Mouse (Mus musculus) midbrain, embryonic 14.5 days (tissue): Measurements from ENCODE around the gene Prm1. TPM values are rescaled to one million over a fixed set of nuclear protein-coding genes. Genes with fewer than 3 reads are reported as not detected.

Source experiments
- ATAC-seq: fragments of 200-750 bp; cut with Nextera tagmentation; 2 replicates; pipeline ENCODE4 v1.8.0; 2017; ENCODE audit warnings: moderate number of reproducible peaks, moderate library complexity; ENCODE audit not compliant: low FRiP score, low TSS enrichment
- DNase-seq: peaks from one replicate; pipeline ENCODE4 v3.0.0-alpha.2; 2015
- H3K27ac ChIP-seq: fragments of 300-500 bp; sonication (generic); replicated peaks from 2 replicates; pipeline ENCODE4 v1.5.1; 2014; ENCODE audit warnings: mild to moderate bottlenecking, low read depth, low read length, moderate library complexity
- H3K27me3 ChIP-seq: fragments of 300-500 bp; sonication (generic); 2 replicates; pipeline ENCODE4 v1.6.1; 2014; ENCODE audit warnings: low read length, control low read depth, mixed read lengths; ENCODE audit not compliant: control insufficient read depth, insufficient read depth
- H3K36me3 ChIP-seq: fragments of 300-500 bp; sonication (generic); 2 replicates; pipeline ENCODE4 v1.6.1; 2014; ENCODE audit warnings: low read length, control low read depth; ENCODE audit not compliant: control insufficient read depth, insufficient read depth
- H3K4me1 ChIP-seq: fragments of 300-500 bp; sonication (generic); 2 replicates; pipeline ENCODE4 v1.6.1; 2014; ENCODE audit warnings: mild to moderate bottlenecking, antibody characterized with exemption, low read length, control low read depth; ENCODE audit not compliant: control insufficient read depth, insufficient read depth
- H3K4me2 ChIP-seq: fragments of 300-500 bp; sonication (generic); 2 replicates; pipeline ENCODE4 v1.6.1; 2014; ENCODE audit warnings: mild to moderate bottlenecking, low read length, moderate library complexity
- H3K4me3 ChIP-seq: fragments of 300-500 bp; sonication (generic); replicated peaks from 2 replicates; pipeline ENCODE4 v1.5.1; 2014; ENCODE audit warnings: low read depth, low read length
- H3K9ac ChIP-seq: fragments of 300-500 bp; sonication (generic); replicated peaks from 2 replicates; pipeline ENCODE4 v1.6.1; 2014; ENCODE audit warnings: mild to moderate bottlenecking, low read length, moderate library complexity
- H3K9me3 ChIP-seq: fragments of 300-500 bp; sonication (generic); 2 replicates; pipeline ENCODE4 v1.6.1; 2016; ENCODE audit warnings: low read length, control low read depth, mixed read lengths; ENCODE audit not compliant: control insufficient read depth
- WGBS: fragments of 180-500 bp; shearing (Covaris S2); extraction: QIAGEN DNeasy Blood & Tissue Kit; methylation state at CpG from one replicate; pipeline ENCODE4 v1.1.7; 2014; 5-methylcytosine and 5-hydroxymethylcytosine counted together
- polyA plus RNA-seq: library from polyadenylated mRNA; unstranded; fragments of >200 nt; fragmentation: Nextera tagmentation; extraction: Ambion mirVana; gene quantifications from 2 replicates; pipeline ENCODE4 v1.2.1, GENCODE M21; 2014

The Prm1 gene
- polyA plus RNA-seq, 1 experiment from 2014 or later, result not detected

DNA sequence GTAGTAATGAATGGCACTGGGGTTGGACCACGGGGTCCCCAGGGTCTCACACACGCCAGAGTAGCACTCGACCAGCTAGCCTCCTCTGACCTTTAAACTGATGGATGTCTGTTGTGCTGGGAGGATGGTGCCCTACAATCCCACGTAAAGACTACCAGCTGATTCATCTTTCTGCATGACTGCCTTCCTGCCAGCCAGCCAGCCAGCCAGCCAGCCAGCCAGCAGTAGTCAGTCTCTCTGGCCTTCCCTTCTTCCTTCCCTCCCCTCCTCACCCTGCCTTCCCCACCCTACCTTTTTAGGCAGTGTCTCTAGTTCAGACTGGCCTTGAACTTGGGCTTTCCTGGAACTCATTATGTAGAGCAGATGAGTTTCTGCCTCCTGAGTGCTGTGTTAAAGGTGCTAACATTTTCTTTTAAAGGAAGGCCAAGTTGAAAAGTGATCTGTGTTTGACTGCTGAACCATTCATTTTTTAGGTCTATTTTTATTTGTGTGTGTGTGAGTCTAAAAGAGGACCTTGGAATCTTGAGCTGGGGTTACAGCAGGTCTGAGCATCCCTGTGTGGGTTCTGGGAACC lies 36.7 kb upstream of the Prm1 start:
- H3K27me3 ChIP-seq, result no peaks in the 10 kb centered on the region
- H3K27ac ChIP-seq, result no peak overlapping the region
- H3K9ac ChIP-seq, result no peak overlapping the region
- H3K4me1 ChIP-seq, result peaks cover 2% of the 10 kb centered on the region; the same call in 1 of the 2 replicates
- no peak overlapping the region for H3K4me3 ChIP-seq
- no peaks in the 10 kb centered on the region for H3K36me3 ChIP-seq
- no peaks in the 10 kb centered on the region for H3K9me3 ChIP-seq
- WGBS, result 65% methylated on average over 4 of the region's 4 CpGs
- no peak overlapping the region for H3K4me2 ChIP-seq
- ATAC-seq, result no peak
- DNase-seq, result no peak

GRCm38 (mm10) chr16:10840018-10840417 lies 34.4 kb upstream of the Prm1 start:
- H3K9me3 ChIP-seq, result no peaks in the 10 kb centered on the region
- H3K4me3 ChIP-seq, result no peak overlapping the region
- WGBS, result 91% methylated on average over 14 of the region's 14 CpGs
- H3K27ac ChIP-seq, result no peak overlapping the region
- ATAC-seq (no peak), DNase-seq (no peak)
- H3K36me3 ChIP-seq, result no peaks in the 10 kb centered on the region
- no peak overlapping the region for H3K4me2 ChIP-seq
- no peak overlapping the region for H3K9ac ChIP-seq
- H3K4me1 ChIP-seq, result peaks cover 6% of the 10 kb centered on the region
- H3K27me3 ChIP-seq, result no peaks in the 10 kb centered on the region

GRCm38 (mm10) chr16:10838487-10839245 lies 33.0 kb upstream of the Prm1 start:
- Histone ChIP-seq H3K4me3 (no peak overlapping the region), H3K27ac (no peak overlapping the region), H3K27me3 (no peaks in the 10 kb centered on the region), H3K36me3 (no peaks in the 10 kb centered on the region), H3K9me3 (no peaks in the 10 kb centered on the region), H3K9ac (no peak overlapping the region), H3K4me1 (peaks cover 4% of the 10 kb centered on the region), H3K4me2 (no peak overlapping the region)
- 36% methylated on average over 10 of the region's 10 CpGs for WGBS
- ATAC-seq (no peak), DNase-seq (no peak)

DNA sequence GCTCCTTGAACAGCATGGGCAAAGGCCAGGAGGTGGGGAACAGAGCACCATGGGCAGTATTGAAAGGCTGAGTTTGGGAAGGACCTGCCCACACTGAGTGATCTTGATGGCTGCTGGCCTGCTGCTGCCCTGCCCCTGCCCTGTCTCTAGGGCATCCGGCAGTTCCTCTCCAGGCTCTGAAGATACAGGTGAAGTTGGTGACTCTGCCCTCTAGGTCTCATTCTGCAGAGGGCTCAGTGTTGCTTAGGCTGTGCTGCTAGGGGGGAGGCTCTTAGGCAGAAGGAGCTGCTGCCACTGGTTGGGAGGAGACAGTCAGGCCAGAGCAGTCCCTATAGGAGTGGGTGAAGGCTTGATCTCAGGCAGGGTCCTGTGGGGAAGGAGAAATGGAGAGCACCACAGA lies 32.3 kb upstream of the Prm1 start:
- Histone ChIP-seq H3K9ac (no peak overlapping the region), H3K4me3 (no peak overlapping the region), H3K4me1 (peaks cover 4% of the 10 kb centered on the region; the same call in 1 of the 2 replicates), H3K36me3 (no peaks in the 10 kb centered on the region), H3K27me3 (no peaks in the 10 kb centered on the region), H3K4me2 (no peak overlapping the region), H3K9me3 (no peaks in the 10 kb centered on the region), H3K27ac (no peak overlapping the region)
- no peak for ATAC-seq
- 100% methylated on average over 1 of the region's 1 CpGs for WGBS
- no peak for DNase-seq

GRCm38 (mm10) chr16:10837250-10837649 lies 31.6 kb upstream of the Prm1 start:
- ATAC-seq, result no peak

GRCm38 (mm10) chr16:10836388-10836787 lies 30.7 kb upstream of the Prm1 start:
- H3K27me3 ChIP-seq, result no peaks in the 10 kb centered on the region
- H3K9ac ChIP-seq, result no peak overlapping the region
- peaks cover 4% of the 10 kb centered on the region; the same call in 1 of the 2 replicates for H3K4me1 ChIP-seq
- H3K4me3 ChIP-seq, result no peak overlapping the region
- H3K27ac ChIP-seq, result no peak overlapping the region
- H3K9me3 ChIP-seq, result no peaks in the 10 kb centered on the region
- no peak for DNase-seq
- no peak overlapping the region for H3K4me2 ChIP-seq
- 92% methylated on average over 3 of the region's 3 CpGs for WGBS
- H3K36me3 ChIP-seq, result no peaks in the 10 kb centered on the region
- ATAC-seq, result no peak

More at GRCm38 (mm10) chr16:10837250-10837649, 31.6 kb upstream of the Prm1 start:
- H3K4me2 ChIP-seq, result no peak overlapping the region
- H3K4me1 ChIP-seq, result peaks cover 4% of the 10 kb centered on the region; the same call in 1 of the 2 replicates
- H3K9ac ChIP-seq, result no peak overlapping the region
- DNase-seq, result no peak
- H3K27ac ChIP-seq, result no peak overlapping the region
- WGBS, result 87% methylated on average over 3 of the region's 3 CpGs
- H3K9me3 ChIP-seq, result no peaks in the 10 kb centered on the region
- H3K36me3 ChIP-seq, result no peaks in the 10 kb centered on the region
- no peaks in the 10 kb centered on the region for H3K27me3 ChIP-seq
- no peak overlapping the region for H3K4me3 ChIP-seq

DNA sequence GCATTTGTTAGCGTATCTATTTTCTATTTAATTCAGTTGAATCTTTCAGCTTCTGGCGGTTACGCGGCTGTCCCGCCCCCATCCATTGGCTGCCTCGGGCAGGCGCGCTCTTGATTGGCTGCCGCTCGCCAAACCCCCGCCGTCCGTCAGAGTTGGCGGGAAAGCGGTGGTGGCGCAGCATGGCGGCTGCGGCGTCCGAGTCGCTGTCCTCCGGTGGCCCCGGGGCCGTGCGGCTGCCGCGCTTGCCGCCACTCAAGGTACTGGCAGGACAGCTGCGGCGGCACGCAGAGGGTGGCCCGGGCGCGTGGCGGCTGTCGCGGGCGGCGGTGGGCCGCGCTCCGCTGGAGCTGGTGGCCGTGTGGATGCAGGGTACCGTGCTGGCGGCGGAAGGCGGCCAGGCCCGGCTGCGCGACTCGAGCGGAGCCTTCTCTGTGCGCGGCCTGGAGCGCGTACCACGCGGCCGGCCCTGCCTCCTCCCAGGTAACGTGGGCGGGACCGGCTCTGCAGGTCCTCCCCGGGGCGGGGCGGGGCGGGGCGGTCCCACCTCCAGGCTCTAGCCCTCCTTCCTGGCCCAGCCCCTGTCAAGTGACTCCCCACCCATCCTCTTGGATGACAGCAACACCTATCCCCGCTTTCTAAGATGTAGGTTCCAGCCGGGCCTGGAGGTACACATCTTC lies 29.4 kb upstream of the Prm1 start, which contains the start of gene Rmi2:
Rmi2 (plus strand) TSS at position 149 of the 677 bp plus-strand sequence.
- H3K9ac ChIP-seq, result peak within 1 kb of the TSS; percentile 48
- DNase-seq (peak; percentile 93), ATAC-seq (peak; percentile 93)
- H3K4me3 ChIP-seq, result peak within 1 kb of the TSS; percentile 72
- peak within 1 kb of the TSS; percentile 97 for H3K4me2 ChIP-seq
- H3K27me3 ChIP-seq, result no peaks in the 10 kb centered on the region
- H3K27ac ChIP-seq, result no peak within 1 kb of the TSS
- no peaks in the 10 kb centered on the region for H3K36me3 ChIP-seq
- WGBS, result under 1% methylated on average over 69 of the region's 69 CpGs
- peaks cover 4% of the 10 kb centered on the region; the same call in 1 of the 2 replicates for H3K4me1 ChIP-seq
- no peaks in the 10 kb centered on the region for H3K9me3 ChIP-seq

- no peaks in the 10 kb centered on the region for H3K9me3 ChIP-seq
- 9% methylated on average over 12 of the region's 12 CpGs for WGBS
- H3K36me3 ChIP-seq, result no peaks in the 10 kb centered on the region
- peak overlapping the region; percentile 72 for H3K4me3 ChIP-seq
- no peak for DNase-seq
- H3K4me2 ChIP-seq, result peak overlapping the region; percentile 97
- no peak overlapping the region for H3K9ac ChIP-seq
- ATAC-seq, result no peak
- no peaks in the 10 kb centered on the region for H3K27me3 ChIP-seq
- no peak overlapping the region for H3K27ac ChIP-seq
- peaks cover 4% of the 10 kb centered on the region; the same call in 1 of the 2 replicates for H3K4me1 ChIP-seq
Measured at GRCm38 (mm10) chr16:10834542-10834910, 28.9 kb upstream of the Prm1 start.
